Mouse (Mus musculus) hindbrain, embryonic 15.5 days (tissue): ENCODE data around the gene Socs4. TPM values are rescaled to one million over a fixed set of nuclear protein-coding genes. Genes with fewer than 3 reads are reported as not detected.
A peak's percentile ranks its signal among the peaks of the same experiment; 100 is the strongest.
"Not testable (repeated sequence)": the region's sequence is repeated elsewhere in the genome, so short reads cannot be mapped to it uniquely, and the experiment has no call there.

Experiments
- ATAC-seq: fragments of 200-750 bp; cut with Nextera tagmentation; 2 replicates; pipeline ENCODE4 v1.8.0; 2017; ENCODE audit warnings: low read depth, moderate number of reproducible peaks, moderate TSS enrichment; ENCODE audit not compliant: low FRiP score
- H3K27ac ChIP-seq: fragments of 300-500 bp; sonication (generic); replicated peaks from 2 replicates; pipeline ENCODE4 v1.5.1; 2015; ENCODE audit warnings: mild to moderate bottlenecking, inconsistent platforms
- H3K27me3 ChIP-seq: fragments of 300-500 bp; sonication (generic); 2 replicates; pipeline ENCODE4 v1.6.1; 2015; ENCODE audit warnings: control low read depth, inconsistent platforms
- H3K36me3 ChIP-seq: fragments of 300-500 bp; sonication (generic); 2 replicates; pipeline ENCODE4 v1.6.1; 2015; ENCODE audit warnings: control low read depth, inconsistent platforms
- H3K4me1 ChIP-seq: fragments of 300-500 bp; sonication (generic); replicated peaks from 2 replicates; pipeline ENCODE4 v1.6.1; 2015; ENCODE audit warnings: control low read depth, inconsistent platforms
- H3K4me2 ChIP-seq: fragments of 300-500 bp; sonication (generic); 2 replicates; pipeline ENCODE4 v1.6.1; 2015; ENCODE audit warnings: moderate library complexity, mild to moderate bottlenecking, inconsistent platforms
- H3K4me3 ChIP-seq: fragments of 300-500 bp; sonication (generic); 2 replicates; pipeline ENCODE4 v1.5.1; 2015; ENCODE audit warnings: mild to moderate bottlenecking, inconsistent platforms
- H3K9ac ChIP-seq: fragments of 300-500 bp; sonication (generic); 2 replicates; pipeline ENCODE4 v1.6.1; 2015; ENCODE audit warnings: inconsistent platforms
- H3K9me3 ChIP-seq: fragments of 300-500 bp; sonication (generic); 2 replicates; pipeline ENCODE4 v1.6.1; 2016; ENCODE audit warnings: control low read depth, inconsistent platforms
- WGBS: fragments of 180-500 bp; shearing (Covaris S2); methylation state at CpG from one replicate; pipeline ENCODE4 v1.1.7; 2015; 5-methylcytosine and 5-hydroxymethylcytosine counted together
- polyA plus RNA-seq: library from polyadenylated mRNA; unstranded; fragments of >200 nt; fragmentation: Nextera tagmentation; extraction: Ambion mirVana; gene quantifications from 2 replicates; pipeline ENCODE4 v1.2.1, GENCODE M21; 2015

Socs4 gene
- polyA plus RNA-seq, 1 experiment from 2014 or later = 2.3 TPM

DNA sequence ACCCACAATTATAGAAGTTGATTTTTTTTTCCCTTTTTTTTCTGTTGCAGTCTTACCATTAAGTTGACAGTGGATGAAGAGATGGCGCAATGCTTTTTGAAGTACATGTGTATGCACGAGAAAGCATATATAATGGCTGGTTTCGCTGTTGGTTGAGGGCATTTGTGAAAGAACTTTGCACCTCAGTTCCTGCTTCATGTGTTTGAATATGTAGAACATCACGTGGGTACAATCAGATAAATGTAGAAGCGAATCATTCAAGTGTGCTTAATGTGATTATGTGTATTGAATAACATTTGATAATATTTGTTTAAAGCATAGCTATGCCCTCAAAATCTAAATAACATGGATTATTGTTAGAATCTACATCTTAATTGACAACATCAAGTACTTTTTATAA, 42.6 kb downstream of the Socs4 start:
- 95% methylated on average over 5 of the region's 5 CpGs for WGBS

DNA sequence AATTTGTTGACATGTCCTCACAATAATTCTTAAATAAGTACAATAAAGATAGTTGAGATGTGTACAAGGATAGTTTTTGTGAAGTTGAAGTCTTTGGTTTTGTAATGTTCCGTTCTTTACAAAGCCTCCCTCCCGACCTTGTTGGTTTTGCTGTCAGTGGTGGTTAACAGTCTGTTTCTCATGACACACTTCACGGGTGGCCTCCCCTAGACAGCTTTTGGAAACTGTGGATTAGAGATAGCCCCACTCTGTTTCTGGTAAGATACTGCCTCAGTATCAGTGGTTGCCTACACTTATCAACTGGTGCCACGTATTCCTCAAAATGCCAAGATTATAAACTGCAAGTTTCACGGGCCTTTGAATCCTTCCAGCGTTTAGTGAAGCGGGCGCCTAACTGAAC, 44.9 kb downstream of the Socs4 start:
- not testable (repeated sequence) for H3K9me3 ChIP-seq, H3K4me2 ChIP-seq, ATAC-seq, H3K9ac ChIP-seq, H3K4me3 ChIP-seq, H3K27ac ChIP-seq, H3K27me3 ChIP-seq, H3K4me1 ChIP-seq
- 95% methylated on average over 7 of the region's 8 CpGs for WGBS
- peaks cover 11% of the 10 kb centered on the region; the same call in 1 of the 2 replicates for H3K36me3 ChIP-seq

More for the DNA sequence above, 42.6 kb downstream of the Socs4 start:
- no peak overlapping the region for H3K4me3 ChIP-seq
- no peaks in the 10 kb centered on the region for H3K9me3 ChIP-seq
- H3K27me3 ChIP-seq = no peaks in the 10 kb centered on the region
- ATAC-seq = no peak
- H3K36me3 ChIP-seq = peaks cover 11% of the 10 kb centered on the region; the same call in 1 of the 2 replicates
- no peak overlapping the region for H3K4me2 ChIP-seq
- H3K4me1 ChIP-seq = no peaks in the 10 kb centered on the region
- no peak overlapping the region for H3K27ac ChIP-seq
- no peak overlapping the region for H3K9ac ChIP-seq

- 83% methylated on average over 9 of the region's 9 CpGs for WGBS
These were observed 49.4 kb downstream of the Socs4 start for GRCm38 (mm10) chr14:47325965-47326761.

DNA sequence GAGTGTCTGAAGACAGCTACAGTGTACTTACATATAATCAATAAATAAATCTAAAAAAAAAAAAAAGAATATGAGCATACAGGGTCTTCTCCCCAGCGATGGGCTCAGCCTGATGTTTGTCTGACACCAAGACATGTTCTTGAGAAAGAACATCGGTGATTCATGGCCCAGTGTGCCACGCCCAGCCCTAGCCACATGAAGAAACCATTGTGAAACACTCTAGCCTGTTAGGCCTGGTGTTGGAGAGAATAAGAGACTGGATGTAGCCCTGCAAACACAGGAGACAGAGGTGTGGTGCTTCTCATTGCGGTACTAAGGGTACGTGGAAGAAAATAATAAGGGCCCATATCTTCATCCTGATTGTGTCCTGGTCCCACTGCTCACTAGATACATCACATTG, 50.6 kb downstream of the Socs4 start:
- ATAC-seq = no peak
- H3K9me3 ChIP-seq = no peaks in the 10 kb centered on the region
- no peaks in the 10 kb centered on the region for H3K4me1 ChIP-seq
- no peaks in the 10 kb centered on the region for H3K27me3 ChIP-seq
- 0 out of 2 replicates have a peak, but pooled peaks cover 4% of the 10 kb centered on the region for H3K36me3 ChIP-seq
- no peak overlapping the region for H3K27ac ChIP-seq
- H3K4me2 ChIP-seq = no peak overlapping the region
- no peak overlapping the region for H3K9ac ChIP-seq
- no peak overlapping the region for H3K4me3 ChIP-seq
- WGBS = 91% methylated on average over 5 of the region's 5 CpGs

More at GRCm38 (mm10) chr14:47325965-47326761, 49.4 kb downstream of the Socs4 start:
- no peak overlapping the region for H3K9ac ChIP-seq
- 0 out of 2 replicates have a peak, but pooled peaks cover 4% of the 10 kb centered on the region for H3K36me3 ChIP-seq
- H3K27ac ChIP-seq = no peak overlapping the region
- no peak for ATAC-seq
- no peak overlapping the region for H3K4me2 ChIP-seq
- H3K27me3 ChIP-seq = no peaks in the 10 kb centered on the region
- H3K4me3 ChIP-seq = no peak overlapping the region
- no peaks in the 10 kb centered on the region for H3K9me3 ChIP-seq
- H3K4me1 ChIP-seq = no peaks in the 10 kb centered on the region

DNA sequence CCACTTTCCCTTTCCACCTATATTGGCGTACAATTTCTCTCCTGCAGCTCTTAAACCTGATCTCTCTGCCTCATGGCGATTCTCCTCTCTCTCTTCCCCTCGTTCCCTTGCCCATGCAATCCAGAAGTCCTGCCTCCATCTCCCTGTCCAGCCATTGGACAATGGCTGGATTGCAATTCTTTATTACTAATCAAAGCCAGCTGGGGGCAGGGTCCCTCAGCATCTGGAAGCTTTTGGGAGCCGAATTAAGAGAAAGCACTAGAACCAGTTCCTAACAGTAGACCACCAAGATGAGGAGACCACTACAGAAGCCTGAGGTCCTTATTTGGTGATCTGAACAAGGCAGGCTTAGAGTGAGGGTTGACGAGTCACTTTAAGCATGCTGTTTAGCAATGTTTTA, 55.2 kb downstream of the Socs4 start:
- Histone ChIP-seq H3K4me1 (no peaks in the 10 kb centered on the region), H3K36me3 (no peaks in the 10 kb centered on the region), H3K4me3 (no peak overlapping the region), H3K27ac (no peak overlapping the region), H3K4me2 (no peak overlapping the region), H3K27me3 (no peaks in the 10 kb centered on the region), H3K9me3 (no peaks in the 10 kb centered on the region), H3K9ac (no peak overlapping the region)
- ATAC-seq = no peak
- WGBS = 70% methylated on average over 5 of the region's 5 CpGs

DNA sequence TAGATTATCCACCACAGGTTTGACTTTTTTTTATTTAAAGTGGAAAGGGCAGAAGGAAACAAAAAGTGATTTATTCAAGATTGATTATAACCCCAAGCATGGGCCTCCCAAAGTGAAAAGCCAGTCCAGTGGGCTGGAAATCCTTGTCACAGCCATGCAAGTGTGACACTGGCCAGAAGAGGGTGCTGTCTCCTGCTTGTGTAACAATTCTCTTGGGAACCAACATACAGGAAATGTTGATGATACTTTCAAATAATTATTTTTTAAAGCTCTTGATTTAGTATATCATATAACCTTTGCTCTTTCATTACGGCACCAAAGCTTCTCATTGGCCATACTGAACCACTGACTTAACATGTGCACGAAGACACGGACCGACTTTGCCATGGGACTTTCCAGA, 58.1 kb downstream of the Socs4 start:
- no peak for ATAC-seq
- 84% methylated on average over 4 of the region's 4 CpGs for WGBS

DNA sequence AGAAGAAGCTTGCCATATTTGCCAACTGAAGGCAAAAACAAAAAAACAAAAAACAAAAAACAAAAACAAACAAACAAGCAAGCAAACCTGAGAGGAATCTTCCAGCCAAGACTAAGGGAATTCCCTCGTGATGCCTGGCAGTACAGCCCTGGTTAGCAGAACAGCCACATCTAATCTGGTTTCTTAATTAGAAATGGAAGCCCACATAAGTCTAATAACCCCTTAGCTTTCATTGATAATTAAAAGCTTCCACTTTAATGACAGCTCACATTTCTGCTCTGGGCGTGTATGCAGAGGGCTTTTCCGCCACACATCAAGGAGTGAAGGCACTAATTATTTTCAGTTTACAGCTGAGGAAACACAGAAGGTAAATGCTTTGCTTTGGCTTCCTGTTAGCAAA, 58.6 kb downstream of the Socs4 start:
- Histone ChIP-seq H3K9me3 (no peaks in the 10 kb centered on the region), H3K36me3 (no peaks in the 10 kb centered on the region), H3K4me1 (no peaks in the 10 kb centered on the region), H3K27me3 (no peaks in the 10 kb centered on the region), H3K4me3 (no peak overlapping the region), H3K27ac (no peak overlapping the region), H3K9ac (no peak overlapping the region), H3K4me2 (no peak overlapping the region)
- WGBS = 64% methylated on average over 3 of the region's 3 CpGs
- peak; percentile 61; the same call in 1 of the 2 replicates for ATAC-seq

More for the DNA sequence above, 58.1 kb downstream of the Socs4 start:
- no peak overlapping the region for H3K4me2 ChIP-seq
- H3K9me3 ChIP-seq = no peaks in the 10 kb centered on the region
- H3K27me3 ChIP-seq = no peaks in the 10 kb centered on the region
- H3K9ac ChIP-seq = no peak overlapping the region
- no peak overlapping the region for H3K27ac ChIP-seq
- no peaks in the 10 kb centered on the region for H3K4me1 ChIP-seq
- H3K4me3 ChIP-seq = no peak overlapping the region
- H3K36me3 ChIP-seq = no peaks in the 10 kb centered on the region

DNA sequence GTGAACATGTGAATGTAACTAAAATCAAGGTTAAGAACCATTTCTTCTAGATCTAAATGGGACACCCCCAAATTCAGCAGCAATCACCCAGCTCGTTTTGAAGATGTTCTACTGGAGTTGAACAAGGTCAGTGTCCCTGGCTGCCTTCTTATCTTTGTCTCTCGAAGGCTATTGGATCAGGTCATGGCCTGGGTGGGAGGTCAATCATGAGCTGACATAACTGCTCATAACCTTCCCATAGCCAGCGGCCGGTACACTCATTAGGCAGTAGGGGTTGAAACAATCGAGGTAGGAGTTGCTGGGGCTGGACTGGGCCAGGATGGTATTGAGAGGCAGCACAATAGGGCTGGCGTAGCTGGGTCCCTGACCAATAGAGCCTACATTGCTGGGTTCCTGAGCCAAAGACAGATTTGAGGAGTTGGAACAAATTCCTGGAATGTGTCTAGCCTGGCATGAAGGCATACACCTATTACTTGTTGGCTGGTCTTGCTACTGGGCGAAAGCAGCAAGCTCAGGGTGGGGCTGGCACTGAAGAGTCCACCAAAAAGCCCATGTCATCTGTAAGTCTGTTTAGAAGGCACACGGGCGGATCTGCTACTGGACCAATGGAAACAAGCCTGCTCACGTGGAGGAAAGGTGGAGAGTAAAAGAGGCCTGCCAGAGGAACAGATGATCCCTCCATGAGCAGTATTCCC, 63.6 kb downstream of the Socs4 start:
- Histone ChIP-seq H3K4me3 (no peak overlapping the region), H3K27me3 (no peaks in the 10 kb centered on the region), H3K36me3 (no peaks in the 10 kb centered on the region), H3K9ac (no peak overlapping the region), H3K9me3 (no peaks in the 10 kb centered on the region), H3K4me1 (no peaks in the 10 kb centered on the region), H3K27ac (no peak overlapping the region), H3K4me2 (no peak overlapping the region)
- WGBS = 83% methylated on average over 10 of the region's 10 CpGs
- ATAC-seq = no peak

- peak; percentile 72; the same call in 1 of the 2 replicates for ATAC-seq
- no peaks in the 10 kb centered on the region for H3K4me1 ChIP-seq
- H3K36me3 ChIP-seq = no peaks in the 10 kb centered on the region
- 52% methylated on average over 4 of the region's 4 CpGs for WGBS
- no peaks in the 10 kb centered on the region for H3K27me3 ChIP-seq
- no peak overlapping the region for H3K27ac ChIP-seq
- no peak overlapping the region for H3K9ac ChIP-seq
- H3K9me3 ChIP-seq = no peaks in the 10 kb centered on the region
- H3K4me2 ChIP-seq = no peak overlapping the region
- no peak overlapping the region for H3K4me3 ChIP-seq
These were observed 65.1 kb downstream of the Socs4 start for GRCm38 (mm10) chr14:47341811-47342291.

Other genes with a start within 250 kb of the Socs4 start
- 4.9 and 5.9 TPM in 2 replicates for gene Gch1, start 87.5 kb upstream of the Socs4 start, polyA plus RNA-seq
- gene Wdhd1, start 74 bp upstream of the Socs4 start, polyA plus RNA-seq = 13.4 and 15.6 TPM in 2 replicates
- 43.2 and 47.6 TPM in 2 replicates for gene Mapk1ip1l, start 21.3 kb downstream of the Socs4 start, polyA plus RNA-seq
- gene Lgals3, start 90.8 kb downstream of the Socs4 start, polyA plus RNA-seq = 2.9 and 7.0 TPM in 2 replicates
- gene Dlgap5, start 141.5 kb downstream of the Socs4 start, polyA plus RNA-seq = 8.4 and 10.0 TPM in 2 replicates
- 29.1 and 31.4 TPM in 2 replicates for gene Fbxo34, start 173.5 kb downstream of the Socs4 start, polyA plus RNA-seq